Mouse (Mus musculus): Measurements from ENCODE around the gene Dgkz.

Dgkz gene

GRCm38 (mm10) chr2:91975581-91976541 lies at the start of gene Dgkz:
Gene Dgkz, minus strand, starts transcription at chr2:91975864.
- DNase-seq: no peak

GRCm38 (mm10) chr2:92025202-92025601 lies 49.5 kb upstream of the Dgkz start:
- DNase-seq: no peak

- DNase-seq: peak; percentile 83 to 85
Measured at GRCm38 (mm10) chr2:92024274-92024672, 48.6 kb upstream of the Dgkz start, which contains the start of gene Creb3l1. Gene Creb3l1, minus strand, starts transcription at chr2:92024502.

GRCm38 (mm10) chr2:92023362-92024273 lies 48.0 kb upstream of the Dgkz start:
- DNase-seq: peak; percentile 62 to 72

- peak in 1 of 2 experiments; percentile 53 for DNase-seq
Measured at GRCm38 (mm10) chr2:92020676-92021265, 45.1 kb upstream of the Dgkz start.

- DNase-seq: no peak
Measured at GRCm38 (mm10) chr2:92017440-92017839, 41.8 kb upstream of the Dgkz start.

- DNase-seq: peak; percentile 68 to 73
Measured at GRCm38 (mm10) chr2:92016981-92017380, 41.3 kb upstream of the Dgkz start.

GRCm38 (mm10) chr2:92014891-92015290 lies 39.2 kb upstream of the Dgkz start:
- DNase-seq: no peak

GRCm38 (mm10) chr2:92014248-92014647 lies 38.6 kb upstream of the Dgkz start:
- DNase-seq: no peak

GRCm38 (mm10) chr2:92012768-92013445 lies 37.2 kb upstream of the Dgkz start:
- peak; percentile 73 to 81 for DNase-seq

- no peak for DNase-seq
Measured at GRCm38 (mm10) chr2:92011424-92012353, 36.0 kb upstream of the Dgkz start.

- DNase-seq: peak in 1 of 2 experiments; percentile 49
Measured at GRCm38 (mm10) chr2:92008623-92009404, 33.1 kb upstream of the Dgkz start.

- peak; percentile 98 to 99 for DNase-seq
Measured at GRCm38 (mm10) chr2:92007933-92008622, 32.4 kb upstream of the Dgkz start.

- DNase-seq: peak in 1 of 2 experiments; percentile 37
Measured at GRCm38 (mm10) chr2:92006983-92007921, 31.6 kb upstream of the Dgkz start.

- no peak for DNase-seq
Measured at GRCm38 (mm10) chr2:92006491-92006890, 30.8 kb upstream of the Dgkz start.

- peak; percentile 61 to 76 for DNase-seq
Measured at GRCm38 (mm10) chr2:92004617-92005016, 29.0 kb upstream of the Dgkz start.

- no peak for DNase-seq
Measured at GRCm38 (mm10) chr2:91997905-91998608, 22.4 kb upstream of the Dgkz start.

- DNase-seq: no peak
Measured at GRCm38 (mm10) chr2:91996006-91996405, 20.3 kb upstream of the Dgkz start.

Measured in lung, adult 18-20 months (tissue).